Mouse (Mus musculus): ENCODE measurements around the gene Ms4a15. TPM values are rescaled to one million over a fixed set of nuclear protein-coding genes. Genes with fewer than 3 reads are reported as not detected.
A peak's percentile ranks its signal among the peaks of the same experiment; 100 is the strongest.

Ms4a15 gene
- total and polyA plus RNA-seq, 3 experiments = not detected

DNA sequence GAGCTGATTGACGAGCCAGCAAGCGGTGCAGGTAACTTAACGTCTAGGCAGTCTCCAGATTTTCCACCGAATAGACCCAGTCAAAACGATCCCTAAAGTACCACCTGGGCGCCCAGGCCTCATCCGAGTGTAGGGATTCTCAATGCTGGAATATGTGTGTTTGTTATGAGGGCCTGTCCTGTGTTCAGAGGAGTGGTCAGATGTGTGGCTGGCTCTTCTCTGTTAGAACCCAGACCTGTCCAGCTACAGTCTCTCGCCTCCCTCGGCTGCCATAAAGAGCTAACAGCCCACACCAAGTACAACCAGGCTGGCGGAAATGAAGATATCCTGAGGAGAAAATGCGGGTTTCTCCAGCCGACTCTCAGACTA lies 33.1 kb downstream of the Ms4a15 start:
- DNase-seq = no peak

- DNase-seq = peak; percentile 47
Observed at GRCm38 (mm10) chr19:10959085-10959977, 33.7 kb downstream of the Ms4a15 start.

GRCm38 (mm10) chr19:10952021-10952939 lies 40.8 kb downstream of the Ms4a15 start:
- DNase-seq = peak; percentile 54

GRCm38 (mm10) chr19:10949558-10949957 lies 43.5 kb downstream of the Ms4a15 start:
- DNase-seq = no peak

- peak; percentile 95 for DNase-seq
Observed at GRCm38 (mm10) chr19:10949112-10949511, 43.9 kb downstream of the Ms4a15 start, which contains the start of gene Ccdc86. Gene Ccdc86, minus strand, starts transcription at chr19:10949266.

DNA sequence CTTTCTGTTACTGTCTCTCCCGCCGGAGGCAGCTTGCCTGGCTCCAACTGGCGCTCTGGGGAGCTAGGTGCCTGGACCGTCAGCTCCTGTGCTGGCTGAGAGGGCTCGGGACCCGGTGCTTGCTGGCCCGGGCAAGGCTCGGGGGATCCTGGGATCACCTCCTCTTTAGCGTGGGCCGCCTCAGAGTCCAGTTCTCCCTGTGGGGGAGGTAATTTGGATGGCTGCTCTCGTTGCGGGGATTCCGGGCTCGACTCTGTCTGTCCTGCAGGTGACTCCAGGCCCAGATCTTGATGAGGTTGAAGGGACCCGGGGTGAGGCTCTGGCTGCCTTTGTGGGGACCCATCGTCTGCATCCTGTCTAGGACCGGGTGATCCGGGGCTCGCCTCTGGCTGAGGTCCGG lies 44.6 kb downstream of the Ms4a15 start:
- DNase-seq = peak; percentile 16

DNA sequence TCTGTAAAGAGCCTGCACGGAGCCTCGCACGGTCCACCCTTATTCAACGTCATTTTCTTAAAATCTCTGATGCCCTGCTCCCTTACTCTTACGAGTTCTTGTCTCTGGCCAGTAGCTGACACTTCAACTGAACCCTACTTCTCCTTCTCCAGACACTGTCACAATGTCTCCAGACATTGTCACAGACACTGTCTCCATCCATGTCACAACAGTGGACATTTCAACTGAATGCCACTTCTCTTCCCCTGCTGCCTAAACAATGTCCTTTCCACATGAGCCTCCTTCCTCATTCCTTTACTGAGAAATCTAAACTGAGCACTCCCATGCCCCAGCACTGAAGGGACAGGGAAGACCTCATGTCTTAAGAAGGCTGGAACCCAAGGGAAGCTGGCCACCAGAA lies 45.8 kb downstream of the Ms4a15 start:
- no peak for DNase-seq

DNA sequence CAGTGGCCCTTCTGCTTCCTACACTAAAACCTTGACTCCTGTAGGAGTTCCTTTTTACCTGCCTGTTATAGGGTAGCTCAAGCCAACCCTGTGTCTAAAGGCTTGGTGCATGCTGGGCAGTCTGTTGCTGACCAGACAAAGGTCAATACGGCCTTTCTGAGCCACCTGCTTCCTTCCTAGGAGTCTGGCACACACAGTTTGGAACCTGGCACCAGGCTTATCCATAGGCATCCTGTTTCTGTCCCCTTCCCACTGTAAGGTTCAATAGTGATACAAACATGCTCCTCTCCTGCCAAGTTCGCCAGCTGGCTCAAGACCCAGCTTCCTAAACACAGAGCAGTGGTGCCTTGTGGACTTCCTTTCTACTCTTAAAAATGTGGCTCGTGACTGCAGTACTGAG lies 46.5 kb downstream of the Ms4a15 start:
- DNase-seq = no peak

DNA sequence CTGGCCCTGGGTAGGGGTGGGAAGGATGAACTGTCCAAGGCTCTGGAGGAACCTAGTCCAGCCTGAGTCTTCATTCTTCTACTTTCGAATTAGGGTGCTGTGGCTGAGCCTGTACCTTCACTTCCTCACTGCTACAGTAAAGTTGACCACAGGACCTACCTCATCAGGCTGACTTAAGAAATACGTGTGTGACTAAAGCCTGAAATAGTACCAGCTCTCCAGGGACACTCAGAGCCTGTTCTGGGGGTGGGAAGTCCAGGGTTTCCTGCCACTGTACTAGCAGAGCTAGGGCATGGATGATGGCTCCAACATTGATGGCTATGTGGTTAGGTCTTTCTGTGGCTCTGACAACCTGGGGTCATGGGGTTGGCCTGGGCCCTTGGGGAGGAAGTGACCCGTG lies 49.1 kb downstream of the Ms4a15 start:
- DNase-seq = no peak

GRCm38 (mm10) chr19:10940801-10941457 lies 52.1 kb downstream of the Ms4a15 start:
- DNase-seq = peak; percentile 54

GRCm38 (mm10) chr19:10940097-10940800 lies 52.8 kb downstream of the Ms4a15 start:
- peak; percentile 82 for DNase-seq

- no peak for DNase-seq
Observed at GRCm38 (mm10) chr19:10938771-10939170, 54.3 kb downstream of the Ms4a15 start.

DNA sequence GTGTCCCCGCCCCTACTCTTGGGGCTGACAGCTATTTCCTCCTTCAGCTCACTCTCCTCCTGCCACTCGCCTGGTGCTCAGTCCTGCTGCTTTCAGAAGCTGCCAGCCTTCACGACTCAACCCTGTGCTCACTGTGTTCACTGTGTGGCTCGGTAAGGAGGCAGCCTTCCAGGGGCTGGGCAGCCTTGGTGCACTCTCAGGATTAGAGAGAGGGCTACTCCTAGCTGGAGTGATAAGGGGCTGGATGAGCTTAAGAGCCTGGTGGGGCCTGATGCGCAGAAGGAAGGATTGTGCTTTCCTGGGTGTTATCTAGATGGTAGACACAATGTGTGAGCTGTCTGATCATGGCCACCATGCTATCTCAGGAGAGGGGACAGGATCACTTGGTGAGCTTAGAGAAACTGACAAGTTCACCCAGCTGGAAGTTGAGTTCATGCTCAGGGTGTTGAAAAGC lies 55.9 kb downstream of the Ms4a15 start, which contains the start of gene Ptgdr2:
Gene Ptgdr2, plus strand, starts transcription at position 51 of the 454 bp plus-strand sequence.
- DNase-seq = no peak

- DNase-seq = no peak
Observed at GRCm38 (mm10) chr19:10936077-10936476, 57.0 kb downstream of the Ms4a15 start.

DNA sequence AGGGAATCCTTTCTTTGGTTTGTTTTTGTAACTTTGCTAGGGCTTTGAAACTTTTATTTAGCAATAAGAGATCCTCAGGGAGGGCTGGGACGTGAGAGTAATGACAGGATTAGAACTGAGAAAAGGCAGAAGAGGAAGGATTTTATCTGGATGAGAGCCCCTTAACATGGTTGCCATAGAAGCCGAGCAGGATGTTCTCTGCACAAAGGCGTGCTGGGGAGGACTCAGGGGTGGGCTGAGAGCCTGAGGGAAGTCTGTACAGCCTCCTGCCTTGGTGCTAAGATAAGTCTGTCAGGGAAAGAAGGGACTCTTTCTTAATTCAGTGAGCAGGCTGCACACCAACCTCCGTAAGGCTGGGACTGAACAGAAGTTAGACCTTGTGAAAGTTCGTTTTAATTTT lies 58.0 kb downstream of the Ms4a15 start:
- DNase-seq = no peak

DNA sequence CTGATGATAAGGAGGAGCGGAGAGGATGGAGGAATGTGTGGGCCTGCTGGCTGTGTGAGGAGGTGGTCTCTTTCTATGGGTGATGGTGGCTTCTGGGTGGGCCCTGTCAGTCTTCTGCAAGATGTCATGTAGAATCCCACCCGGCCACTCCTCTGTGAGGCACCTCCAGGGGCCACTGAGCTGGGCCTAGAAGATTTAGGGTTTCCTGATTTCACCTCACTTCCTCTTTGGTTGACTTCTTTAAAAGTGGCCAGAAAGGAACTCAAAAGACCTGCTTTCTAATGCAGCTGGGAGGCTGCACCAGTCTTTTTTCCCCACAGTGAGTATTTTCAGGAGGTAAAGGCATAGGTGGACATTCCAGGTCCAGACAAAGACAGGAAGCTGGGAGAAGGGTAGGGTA lies 62.4 kb downstream of the Ms4a15 start:
- no peak for DNase-seq

Other genes starting within 250 kb of the Ms4a15 start
- gene Cd6, start 163.2 kb downstream of the Ms4a15 start, total RNA-seq (2021) = not detected
- gene Cd6, start 163.2 kb downstream of the Ms4a15 start, polyA plus RNA-seq (2012; rRNA removed) = 0.28 and 0.34 TPM in 2 replicates
- gene Slc15a3, start 153.5 kb downstream of the Ms4a15 start, total RNA-seq (2021) = 1 to 10 TPM; 3.6 to 6.4 TPM
- 10.0 and 10.3 TPM in 2 replicates for gene Slc15a3, start 153.5 kb downstream of the Ms4a15 start, polyA plus RNA-seq (2012; rRNA removed)
- 10 to 100 TPM; 21.9 to 46.1 TPM for gene Tmem132a, start 123.3 kb downstream of the Ms4a15 start, total RNA-seq (2021)
- 79.2 and 82.6 TPM in 2 replicates for gene Tmem132a, start 123.3 kb downstream of the Ms4a15 start, polyA plus RNA-seq (2012; rRNA removed)
- 100 to 1,000 TPM; 149 to 202 TPM for gene Tmem109, start 111.2 kb downstream of the Ms4a15 start, total RNA-seq (2021)
- gene Tmem109, start 111.2 kb downstream of the Ms4a15 start, polyA plus RNA-seq (2012; rRNA removed) = 240 and 306 TPM in 2 replicates
- gene Prpf19, start 98.0 kb downstream of the Ms4a15 start, total RNA-seq (2021) = 100 to 1,000 TPM; 143 to 184 TPM
- 299 and 410 TPM in 2 replicates for gene Prpf19, start 98.0 kb downstream of the Ms4a15 start, polyA plus RNA-seq (2012; rRNA removed)
- not detected for gene Zp1, start 72.6 kb downstream of the Ms4a15 start, total RNA-seq (2021)
- gene Zp1, start 72.6 kb downstream of the Ms4a15 start, polyA plus RNA-seq (2012; rRNA removed) = not detected in 2 replicates
- under 1 TPM in 1 of 2 experiments, not detected in 1; 0.10 TPM for gene Ptgdr2, start 56.1 kb downstream of the Ms4a15 start, total RNA-seq (2021)
- gene Ptgdr2, start 56.1 kb downstream of the Ms4a15 start, polyA plus RNA-seq (2012; rRNA removed) = 0.04 and 0.26 TPM in 2 replicates
- 10 to 100 TPM; 12.8 to 21.4 TPM for gene Ccdc86, start 44.0 kb downstream of the Ms4a15 start, total RNA-seq (2021)
- 14.2 and 17.1 TPM in 2 replicates for gene Ccdc86, start 44.0 kb downstream of the Ms4a15 start, polyA plus RNA-seq (2012; rRNA removed)
- gene Ms4a10, start 18.6 kb downstream of the Ms4a15 start, total RNA-seq (2021) = 10 to 100 TPM in 1 of 2 experiments, 1 to 10 TPM in 1; 1.1 to 75.2 TPM
- gene Ms4a10, start 18.6 kb downstream of the Ms4a15 start, polyA plus RNA-seq (2012; rRNA removed) = 15.4 and 35.0 TPM in 2 replicates
- gene Ms4a18, start 24.8 kb upstream of the Ms4a15 start, total RNA-seq (2021) = not detected
- gene Ms4a18, start 24.8 kb upstream of the Ms4a15 start, polyA plus RNA-seq (2012; rRNA removed) = not detected in 2 replicates
- 1 to 10 TPM; 3.5 to 3.9 TPM for gene Ms4a8a, start 87.9 kb upstream of the Ms4a15 start, total RNA-seq (2021)
- 0.57 and 0.95 TPM in 2 replicates for gene Ms4a8a, start 87.9 kb upstream of the Ms4a15 start, polyA plus RNA-seq (2012; rRNA removed)
- not detected for gene 1700017D01Rik, start 137.6 kb upstream of the Ms4a15 start, total RNA-seq (2021)
- not detected in 2 replicates for gene 1700017D01Rik, start 137.6 kb upstream of the Ms4a15 start, polyA plus RNA-seq (2012; rRNA removed)
- not detected for gene 1700025F22Rik, start 172.1 kb upstream of the Ms4a15 start, total RNA-seq (2021)
- not detected in 2 replicates for gene 1700025F22Rik, start 172.1 kb upstream of the Ms4a15 start, polyA plus RNA-seq (2012; rRNA removed)
- gene Ms4a13, start 203.5 kb upstream of the Ms4a15 start, total RNA-seq (2021) = not detected
- gene Ms4a13, start 203.5 kb upstream of the Ms4a15 start, polyA plus RNA-seq (2012; rRNA removed) = not detected in 2 replicates
- not detected for gene Ms4a12, start 239.2 kb upstream of the Ms4a15 start, total RNA-seq (2021)
- gene Ms4a12, start 239.2 kb upstream of the Ms4a15 start, polyA plus RNA-seq (2012; rRNA removed) = not detected in 2 replicates